In the genomic region with DNA sequence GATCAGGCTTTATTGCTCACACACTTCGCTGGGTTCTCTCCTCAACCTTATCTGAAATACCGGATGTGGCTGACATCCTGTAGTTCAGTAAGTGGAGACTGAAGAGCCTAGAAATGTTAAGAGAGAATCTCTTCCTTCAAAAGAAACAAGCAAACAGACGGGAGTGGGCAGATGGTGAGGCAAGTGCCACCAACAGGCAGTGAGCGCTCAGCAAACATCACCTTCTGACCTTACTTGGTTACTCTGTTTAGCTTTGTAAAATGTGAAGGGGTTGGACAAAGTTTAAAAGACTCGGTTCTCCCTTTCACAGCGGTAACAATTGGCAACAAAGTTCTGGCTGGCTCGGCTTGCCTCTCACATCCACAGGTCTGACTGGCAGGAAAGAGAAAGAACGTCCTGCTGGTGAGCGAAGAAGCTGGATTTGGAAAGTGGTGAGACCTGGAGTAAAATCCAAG, we compare ENCODE assay signal across 9 mouse cellular contexts. TPM values are rescaled to one million over a fixed set of nuclear protein-coding genes. Genes with fewer than 3 reads are reported as not detected.
DNase-seq lines count a peak whose midpoint lies in the region; ATAC-seq lines count a peak whose summit lies in the region.
"Had no signal": no experiment of that assay in that cellular context is flagged by ENCODE, and none has a peak within 500 bp of the region (broad histone marks: within the 10 kb centered on the region; RNA-seq: fewer than 3 reads in every experiment).

No protein-coding gene starts in this region.

- no peaks in the 10 kb centered on the region for H3K9me3 ChIP-seq in forebrain, embryonic 13.5 days (replicated peaks)
- H3K9me3 ChIP-seq: hindbrain, embryonic 15.5 days had no signal

- peak; percentile 32 to 45 for DNase-seq in spleen, postnatal 36 days (ENCODE audit: low spot score in 2 of 2)
- no peak for DNase-seq in spleen, postnatal 10 days (ENCODE audit: low spot score in 2 of 2)
- peak; percentile 26 for DNase-seq in heart, postnatal 4 days
- peak; percentile 44 for DNase-seq in lung, postnatal 10 days
- peak; percentile 53 for DNase-seq in thymus, postnatal 4 days
- DNase-seq in cerebellum, adult 11-12 months, result no peak

- no peak overlapping the region for H3K4me2 ChIP-seq in forebrain, embryonic 13.5 days
- H3K4me2 ChIP-seq: hindbrain, embryonic 15.5 days had no signal

- no peaks in the 10 kb centered on the region for H3K36me3 ChIP-seq in forebrain, embryonic 13.5 days (ENCODE audit: poor library complexity, severe bottlenecking)
- H3K36me3 ChIP-seq: hindbrain, embryonic 15.5 days had no signal

- no peak overlapping the region for H3K4me3 ChIP-seq in forebrain, embryonic 13.5 days
- H3K4me3 ChIP-seq: hindbrain, embryonic 15.5 days had no signal

- 46% methylated on average over 9 of the region's 9 CpGs for WGBS in forebrain, embryonic 13.5 days

- no peaks in the 10 kb centered on the region for H3K4me1 ChIP-seq in forebrain, embryonic 13.5 days
- H3K4me1 ChIP-seq: hindbrain, embryonic 15.5 days had no signal

- ATAC-seq in forebrain, embryonic 13.5 days, result no peak
- no peak for ATAC-seq in erythroblast, adult 5-6 weeks (replicated peaks; ENCODE audit: low FRiP score, poor library complexity, severe bottlenecking)

- H3K27ac ChIP-seq in forebrain, embryonic 13.5 days, result no peak overlapping the region
- H3K27ac ChIP-seq: hindbrain, embryonic 15.5 days had no signal

- no peaks in the 10 kb centered on the region for H3K27me3 ChIP-seq in forebrain, embryonic 13.5 days
- H3K27me3 ChIP-seq: hindbrain, embryonic 15.5 days had no signal

- H3K9ac ChIP-seq in forebrain, embryonic 13.5 days, result no peak overlapping the region
- H3K9ac ChIP-seq: hindbrain, embryonic 15.5 days had no signal

RNA-seq across cellular contexts. Expression of a gene that starts 8.0 kb away (rescaled TPM):
- total RNA-seq in heart, postnatal 4 days (2021), result not detected
- not detected in 2 replicates for polyA plus RNA-seq in forebrain, embryonic 13.5 days (2015; fragmentation: Nextera tagmentation; extraction: Ambion mirVana)
- total RNA-seq in erythroblast, adult 5-6 weeks (2015; ENCODE audit: low replicate concordance), result not detected in 2 replicates
- total RNA-seq in erythroblast, adult 5-6 weeks (2017; ENCODE audit: low replicate concordance), result 0.42 TPM in 1 of 2 replicates, not detected in the other
- polyA plus RNA-seq: hindbrain, embryonic 15.5 days had no signal

RNA-seq across cellular contexts. Expression of a gene that starts 51.4 kb away (rescaled TPM):
- under 1 TPM; 0.60 to 0.65 TPM for total RNA-seq in heart, postnatal 4 days (2021)
- polyA plus RNA-seq in forebrain, embryonic 13.5 days (2015; fragmentation: Nextera tagmentation; extraction: Ambion mirVana), result 0.38 and 0.41 TPM in 2 replicates
- total RNA-seq in erythroblast, adult 5-6 weeks (2015; ENCODE audit: low replicate concordance), result 0.58 and 4.6 TPM in 2 replicates
- total RNA-seq in erythroblast, adult 5-6 weeks (2017; ENCODE audit: low replicate concordance), result 3.6 and 4.6 TPM in 2 replicates

RNA-seq across cellular contexts. Expression of a gene that starts 51.5 kb away (rescaled TPM):
- 10 to 100 TPM; 29.8 to 30.6 TPM for total RNA-seq in heart, postnatal 4 days (2021)
- polyA plus RNA-seq in forebrain, embryonic 13.5 days (2015; fragmentation: Nextera tagmentation; extraction: Ambion mirVana), result 88.6 and 102 TPM in 2 replicates
- total RNA-seq in erythroblast, adult 5-6 weeks (2015; ENCODE audit: low replicate concordance), result 61.0 and 81.7 TPM in 2 replicates
- total RNA-seq in erythroblast, adult 5-6 weeks (2017; ENCODE audit: low replicate concordance), result 38.1 and 73.6 TPM in 2 replicates

Comparison
In these comparisons a context has a peak if more than half of its experiments do, and no peak if none do; other contexts are left out.
1. DNase-seq: peak in spleen, postnatal 36 days (2 of 2), heart, postnatal 4 days (single experiment), lung, postnatal 10 days (single experiment) and thymus, postnatal 4 days (single experiment); none in spleen, postnatal 10 days (0 of 2) and cerebellum, adult 11-12 months (single experiment).